Mouse (Mus musculus): ENCODE measurements around the gene Kcnab2.

The Kcnab2 gene

GRCm38 (mm10) chr4:152477466-152478223 is at the start of gene Kcnab2:
Gene Kcnab2, minus strand, starts transcription at chr4:152477871.
- peak; percentile 100 for DNase-seq

- peak; percentile 93 to 95 for DNase-seq
These were observed 42.4 kb upstream of the Kcnab2 start for GRCm38 (mm10) chr4:152520083-152520482.

- DNase-seq = no peak
These were observed 41.4 kb upstream of the Kcnab2 start for GRCm38 (mm10) chr4:152519106-152519505.

- no peak for DNase-seq
These were observed 37.2 kb upstream of the Kcnab2 start for GRCm38 (mm10) chr4:152514884-152515283.

GRCm38 (mm10) chr4:152512221-152512925 is 34.7 kb upstream of the Kcnab2 start:
- DNase-seq = no peak

GRCm38 (mm10) chr4:152494360-152494879 is 16.7 kb upstream of the Kcnab2 start:
- DNase-seq = peak; percentile 53 to 58

- DNase-seq = peak; percentile 93 to 96
These were observed 13.7 kb upstream of the Kcnab2 start for GRCm38 (mm10) chr4:152491250-152491899.

- no peak for DNase-seq
These were observed 12.6 kb upstream of the Kcnab2 start for GRCm38 (mm10) chr4:152490311-152490710.

GRCm38 (mm10) chr4:152488046-152488445 is 10.4 kb upstream of the Kcnab2 start:
- DNase-seq = no peak

GRCm38 (mm10) chr4:152480426-152480825 is 2.8 kb upstream of the Kcnab2 start:
- no peak for DNase-seq

- DNase-seq = no peak
These were observed 525 bp upstream of the Kcnab2 start for GRCm38 (mm10) chr4:152478224-152478567.

- no peak for DNase-seq
These were observed 585 bp downstream of the Kcnab2 start for GRCm38 (mm10) chr4:152477106-152477465.

GRCm38 (mm10) chr4:152476427-152477023 is 1.1 kb downstream of the Kcnab2 start, which contains the start of gene Nphp4:
Gene Nphp4, plus strand, starts transcription at chr4:152476706.
- peak; percentile 50 to 56 for DNase-seq

- DNase-seq = no peak
These were observed 1.7 kb downstream of the Kcnab2 start for GRCm38 (mm10) chr4:152475941-152476340.

GRCm38 (mm10) chr4:152467951-152468350 is 9.7 kb downstream of the Kcnab2 start:
- no peak for DNase-seq

- peak in 1 of 2 experiments; percentile 37 for DNase-seq
These were observed 11.1 kb downstream of the Kcnab2 start for GRCm38 (mm10) chr4:152466601-152467000.

- DNase-seq = no peak
These were observed 12.6 kb downstream of the Kcnab2 start for GRCm38 (mm10) chr4:152465116-152465515.

GRCm38 (mm10) chr4:152463147-152463546 is 14.5 kb downstream of the Kcnab2 start:
- DNase-seq = peak; percentile 51 to 59

- no peak for DNase-seq
These were observed 15.2 kb downstream of the Kcnab2 start for GRCm38 (mm10) chr4:152462516-152462915.

GRCm38 (mm10) chr4:152457673-152458072 is 20.0 kb downstream of the Kcnab2 start:
- DNase-seq = no peak

GRCm38 (mm10) chr4:152456609-152457008 is 21.1 kb downstream of the Kcnab2 start:
- no peak for DNase-seq

- no peak for DNase-seq
These were observed 23.5 kb downstream of the Kcnab2 start for GRCm38 (mm10) chr4:152454153-152454552.

GRCm38 (mm10) chr4:152453079-152453478 is 24.6 kb downstream of the Kcnab2 start:
- DNase-seq = peak in 1 of 2 experiments; percentile 29

Measured in cerebellum, postnatal 14 days (tissue).